Comparison of ENCODE assay signal across 23 mouse cellular contexts in the genomic region with DNA sequence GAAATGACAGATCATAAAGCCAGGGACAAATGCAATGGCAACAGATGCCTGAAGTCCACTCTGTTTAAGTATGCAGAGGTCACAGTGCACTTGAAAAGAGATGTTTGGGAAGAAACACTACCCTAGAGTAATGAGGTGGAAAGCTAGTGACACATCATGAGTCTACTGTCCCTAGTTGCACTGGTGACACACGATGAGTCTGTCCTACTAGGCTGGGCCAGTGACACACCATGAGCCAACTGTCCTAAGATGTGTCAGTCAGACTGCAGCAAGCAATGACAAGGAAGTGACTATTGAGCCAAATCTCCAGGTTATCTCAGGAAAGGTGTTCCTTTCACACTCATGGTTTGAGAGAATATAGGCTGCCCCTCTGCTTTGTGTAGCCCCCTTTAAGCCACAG. TPM values are rescaled to one million over a fixed set of nuclear protein-coding genes. Genes with fewer than 3 reads are reported as not detected.
DNase-seq lines count a peak whose midpoint lies in the region; ATAC-seq and TF ChIP-seq lines count a peak whose summit lies in the region.
"Had no signal": no experiment of that assay in that cellular context is flagged by ENCODE, and none has a peak within 500 bp of the region (broad histone marks: within the 10 kb centered on the region; RNA-seq: fewer than 3 reads in every experiment).

No protein-coding gene starts in this region.

- no peak overlapping the region for H3K9ac ChIP-seq in intestine, postnatal 0 days (ENCODE audit: low read depth, low read length)
- H3K9ac ChIP-seq in intestine, embryonic 15.5 days, result no peak overlapping the region
- H3K9ac ChIP-seq: forebrain, embryonic 13.5 days; forebrain, postnatal 0 days; heart, embryonic 15.5 days; hindbrain, embryonic 14.5 days had no signal

- no peaks in the 10 kb centered on the region for H3K4me1 ChIP-seq in intestine, postnatal 0 days (replicated peaks; ENCODE audit: control insufficient read depth, insufficient read depth, low read length)
- H3K4me1 ChIP-seq in intestine, embryonic 15.5 days (replicated peaks), result 0 out of 2 replicates have a peak, but pooled peaks cover 5% of the 10 kb centered on the region
- H3K4me1 ChIP-seq: embryonic facial prominence, embryonic 10.5 days; forebrain, embryonic 13.5 days had no signal

- H3K36me3 ChIP-seq in intestine, postnatal 0 days (ENCODE audit: control insufficient read depth, insufficient read depth), result peaks cover 30% of the 10 kb centered on the region
- no peaks in the 10 kb centered on the region for H3K36me3 ChIP-seq in intestine, embryonic 15.5 days

- DNase-seq in adrenal gland, adult (ENCODE audit: inconsistent age in 2 of 2, low spot score in 1 of 2), result peak; percentile 54 to 76
- no peak for DNase-seq in adrenal gland, postnatal 4 days (ENCODE audit: low spot score in 2 of 2)
- DNase-seq in Muller cell, postnatal 12 days (ENCODE audit: inconsistent ontology term), result peak; percentile 19
- DNase-seq in brain, adult 2 months (ENCODE audit: low read depth, low spot score), result peak; percentile 36
- no peak for DNase-seq in cerebellum, adult 11-12 months
- no peak for DNase-seq in lung, postnatal 36 days
- DNase-seq: cerebellum, adult 2 months; cerebellum, postnatal 10 days; forebrain, postnatal 0 days; gastrocnemius, postnatal 14 days; heart, adult 2 months; heart, postnatal 14 days; kidney, adult 18-20 months had no signal

- ATAC-seq in intestine, postnatal 0 days, result peak; percentile 48; the same call in 1 of the 2 replicates
- ATAC-seq in intestine, embryonic 15.5 days, result no peak
- ATAC-seq: CD4-positive, CD25-positive, alpha-beta regulatory T cell, adult 4 months; forebrain, embryonic 13.5 days; forebrain, postnatal 0 days had no signal

- H3K27ac ChIP-seq in intestine, postnatal 0 days (ENCODE audit: low read depth, low read length), result no peak overlapping the region
- no peak overlapping the region for H3K27ac ChIP-seq in intestine, embryonic 15.5 days
- H3K27ac ChIP-seq: embryonic facial prominence, embryonic 10.5 days; forebrain, embryonic 13.5 days; heart, adult 2 months; heart, embryonic 15.5 days; hindbrain, embryonic 14.5 days had no signal

- no peak for TF ChIP-seq CTCF in intestine, postnatal 0 days (IDR thresholded peaks at IDR 0.05; ENCODE audit: low read depth)

- H3K4me3 ChIP-seq in intestine, postnatal 0 days (ENCODE audit: low read depth, low read length), result no peak overlapping the region
- no peak overlapping the region for H3K4me3 ChIP-seq in intestine, embryonic 15.5 days (replicated peaks)
- H3K4me3 ChIP-seq: embryonic facial prominence, embryonic 10.5 days; forebrain, embryonic 13.5 days; heart, adult 2 months; heart, embryonic 15.5 days had no signal

- H3K9me3 ChIP-seq in intestine, postnatal 0 days (ENCODE audit: control insufficient read depth), result no peaks in the 10 kb centered on the region
- H3K9me3 ChIP-seq in intestine, embryonic 15.5 days, result no peaks in the 10 kb centered on the region
- H3K9me3 ChIP-seq: embryonic facial prominence, embryonic 10.5 days; forebrain, embryonic 13.5 days; G1E; heart, embryonic 15.5 days had no signal

- no peaks in the 10 kb centered on the region for H3K27me3 ChIP-seq in intestine, postnatal 0 days (replicated peaks; ENCODE audit: control insufficient read depth, insufficient read depth, low read length)
- H3K27me3 ChIP-seq in intestine, embryonic 15.5 days (replicated peaks), result no peaks in the 10 kb centered on the region
- H3K27me3 ChIP-seq: forebrain, embryonic 13.5 days had no signal

- no peak overlapping the region for H3K4me2 ChIP-seq in intestine, postnatal 0 days (replicated peaks; ENCODE audit: low read depth)
- no peak overlapping the region for H3K4me2 ChIP-seq in intestine, embryonic 15.5 days (replicated peaks)
- H3K4me2 ChIP-seq: forebrain, embryonic 13.5 days; heart, embryonic 11.5 days; heart, embryonic 15.5 days; hindbrain, embryonic 14.5 days had no signal

- 89% methylated on average over 1 of the region's 1 CpGs for WGBS in intestine, postnatal 0 days
- WGBS in intestine, embryonic 15.5 days, result 96% methylated on average over 1 of the region's 1 CpGs

RNA-seq across cellular contexts. Expression of a gene that starts 12.9 kb away (rescaled TPM):
- total RNA-seq in adrenal gland, postnatal 4 days (2021), result 1 to 10 TPM in 1 of 2 experiments, under 1 TPM in 1; 0.87 to 1.9 TPM
- 26.1 and 27.8 TPM in 2 replicates for polyA plus RNA-seq in intestine, postnatal 0 days (2015; fragmentation: Nextera tagmentation; extraction: Ambion mirVana)
- 0.68 and 1.4 TPM in 2 replicates for polyA plus RNA-seq in intestine, embryonic 15.5 days (2015; fragmentation: Nextera tagmentation; extraction: Ambion mirVana)
- total RNA-seq: hematopoietic stem cell, adult 5-6 weeks had no signal
- polyA plus RNA-seq: heart, embryonic 11.5 days; heart, embryonic 15.5 days had no signal

RNA-seq across cellular contexts. Expression of a gene that starts 29.4 kb away (rescaled TPM):
- 10 to 100 TPM; 90.2 to 90.6 TPM for total RNA-seq in adrenal gland, postnatal 4 days (2021)
- 17.7 and 18.1 TPM in 2 replicates for polyA plus RNA-seq in intestine, postnatal 0 days (2015; fragmentation: Nextera tagmentation; extraction: Ambion mirVana)
- 30.8 and 36.3 TPM in 2 replicates for polyA plus RNA-seq in intestine, embryonic 15.5 days (2015; fragmentation: Nextera tagmentation; extraction: Ambion mirVana)

RNA-seq across cellular contexts. Expression of a gene that starts 30.3 kb away (rescaled TPM):
- total RNA-seq in adrenal gland, postnatal 4 days (2021), result 10 to 100 TPM; 53.5 to 54.1 TPM
- 42.5 and 46.3 TPM in 2 replicates for polyA plus RNA-seq in intestine, postnatal 0 days (2015; fragmentation: Nextera tagmentation; extraction: Ambion mirVana)
- polyA plus RNA-seq in intestine, embryonic 15.5 days (2015; fragmentation: Nextera tagmentation; extraction: Ambion mirVana), result 57.2 and 58.3 TPM in 2 replicates

RNA-seq across cellular contexts. Expression of a gene that starts 38.4 kb away (rescaled TPM):
- total RNA-seq in adrenal gland, postnatal 4 days (2021), result 1 to 10 TPM; 4.4 to 4.5 TPM
- 12.5 and 14.3 TPM in 2 replicates for polyA plus RNA-seq in intestine, postnatal 0 days (2015; fragmentation: Nextera tagmentation; extraction: Ambion mirVana)
- 0.56 and 0.62 TPM in 2 replicates for polyA plus RNA-seq in intestine, embryonic 15.5 days (2015; fragmentation: Nextera tagmentation; extraction: Ambion mirVana)
- total RNA-seq: G1E; hematopoietic stem cell, adult 5-6 weeks had no signal
- polyA plus RNA-seq: CD4-positive, CD25-positive, alpha-beta regulatory T cell, adult 4 months; G1E had no signal

Comparison
In these comparisons a context has a peak if more than half of its experiments do, and no peak if none do; other contexts are left out.
1. DNase-seq: peak in adrenal gland, adult (2 of 2), Muller cell, postnatal 12 days (single experiment) and brain, adult 2 months (single experiment); none in adrenal gland, postnatal 4 days (0 of 2), cerebellum, adult 11-12 months (single experiment) and lung, postnatal 36 days (single experiment).
2. RNA of a gene that starts 12.9 kb away (polyA plus RNA-seq): 26.1 to 27.8 TPM in intestine, postnatal 0 days; 0.68 to 1.4 TPM in intestine, embryonic 15.5 days; every median in the first group is over 10 times any median in the second.